Mouse (Mus musculus): Measurements from ENCODE around the gene Clcn1. TPM values are rescaled to one million over a fixed set of nuclear protein-coding genes. Genes with fewer than 3 reads are reported as not detected.

Clcn1 gene
- total RNA-seq, 2 experiments from 2014 or later, result 0.81 to 5.7 TPM

GRCm38 (mm10) chr6:42364607-42365006 lies 78.1 kb downstream of the Clcn1 start:
- no peak for DNase-seq

GRCm38 (mm10) chr6:42365215-42365614 lies 78.7 kb downstream of the Clcn1 start:
- DNase-seq, result no peak

Other genes with a start within 250 kb of the Clcn1 start
- gene Sva, start 248.3 kb upstream of the Clcn1 start, total RNA-seq (2021), result not detected
- not detected for gene Tas2r139, start 145.7 kb upstream of the Clcn1 start, total RNA-seq (2021)
- gene Tas2r144, start 71.4 kb upstream of the Clcn1 start, total RNA-seq (2021), result not detected
- gene Gstk1, start 40.8 kb upstream of the Clcn1 start, total RNA-seq (2021), result 10 to 100 TPM; 77.8 TPM
- gene Tmem139, start 24.7 kb upstream of the Clcn1 start, total RNA-seq (2021), result under 1 TPM; 0.45 to 0.70 TPM
- gene Casp2, start 21.7 kb upstream of the Clcn1 start, total RNA-seq (2021), result 10 to 100 TPM; 20.9 to 33.4 TPM
- 1 to 10 TPM in 1 of 2 experiments, under 1 TPM in 1; 0.81 to 1.2 TPM for gene Fam131b, start 38.0 kb downstream of the Clcn1 start, total RNA-seq (2021)
- gene Zyx, start 62.9 kb downstream of the Clcn1 start, total RNA-seq (2021), result 100 to 1,000 TPM in 1 of 2 experiments, 10 to 100 TPM in 1; 73.1 to 112 TPM
- 1 to 10 TPM; 2.8 to 8.6 TPM for gene Epha1, start 86.6 kb downstream of the Clcn1 start, total RNA-seq (2021)
- 1 to 10 TPM; 1.0 to 1.9 TPM for gene Tas2r143, start 113.6 kb downstream of the Clcn1 start, total RNA-seq (2021)
- 1 to 10 TPM in 1 of 2 experiments, under 1 TPM in 1; 0.99 to 2.0 TPM for gene Tas2r135, start 118.7 kb downstream of the Clcn1 start, total RNA-seq (2021)
- 1 to 10 TPM in 1 of 2 experiments, under 1 TPM in 1; 0.48 to 1.3 TPM for gene Tas2r126, start 147.8 kb downstream of the Clcn1 start, total RNA-seq (2021)
- gene Olfr458, start 178.5 kb downstream of the Clcn1 start, total RNA-seq (2021), result not detected
- gene Olfr457, start 189.7 kb downstream of the Clcn1 start, total RNA-seq (2021), result not detected
- gene Olfr456, start 200.5 kb downstream of the Clcn1 start, total RNA-seq (2021), result not detected

Data from adrenal gland, postnatal 10 days (tissue).